Mouse (Mus musculus) forebrain, postnatal 0 days (tissue): ENCODE data around the gene Mtfr1l. TPM values are rescaled to one million over a fixed set of nuclear protein-coding genes. Genes with fewer than 3 reads are reported as not detected.
A peak's percentile ranks its signal among the peaks of the same experiment; 100 is the strongest.
"Not testable (repeated sequence)": the region's sequence is repeated elsewhere in the genome, so short reads cannot be mapped to it uniquely, and the experiment has no call there.

Source experiments
- ATAC-seq: fragments of 200-750 bp; cut with Nextera tagmentation; 2 replicates; pipeline ENCODE4 v1.8.0; 2017; ENCODE audit warnings: mild to moderate bottlenecking, moderate library complexity
- DNase-seq: peaks from one replicate; pipeline ENCODE4 v3.0.0-alpha.2; 2015
- H3K27ac ChIP-seq: fragments of 300-500 bp; sonication (generic); 2 replicates; pipeline ENCODE4 v1.5.1; 2014; ENCODE audit warnings: low read depth, mild to moderate bottlenecking, antibody characterized with exemption, low read length, moderate library complexity, mixed read lengths
- H3K27me3 ChIP-seq: fragments of 300-500 bp; sonication (generic); 2 replicates; pipeline ENCODE4 v1.6.1; 2014; ENCODE audit warnings: mild to moderate bottlenecking, low read length, mixed read lengths; ENCODE audit not compliant: insufficient read depth
- H3K36me3 ChIP-seq: fragments of 300-500 bp; sonication (generic); 2 replicates; pipeline ENCODE4 v1.6.1; 2014; ENCODE audit warnings: mild to moderate bottlenecking, moderate library complexity; ENCODE audit not compliant: insufficient read depth
- H3K4me1 ChIP-seq: fragments of 300-500 bp; sonication (generic); 2 replicates; pipeline ENCODE4 v1.6.1; 2014; ENCODE audit warnings: antibody characterized with exemption; ENCODE audit not compliant: insufficient read depth
- H3K4me2 ChIP-seq: fragments of 300-500 bp; sonication (generic); 2 replicates; pipeline ENCODE4 v1.6.1; 2014; ENCODE audit warnings: low read depth, mild to moderate bottlenecking, moderate library complexity
- H3K4me3 ChIP-seq: fragments of 300-500 bp; sonication (generic); 2 replicates; pipeline ENCODE4 v1.5.1; 2014; ENCODE audit warnings: low read depth, low read length, mixed read lengths
- H3K9ac ChIP-seq: fragments of 300-500 bp; sonication (generic); 2 replicates; pipeline ENCODE4 v1.6.1; 2014; ENCODE audit warnings: mild to moderate bottlenecking
- H3K9me3 ChIP-seq: fragments of 300-500 bp; sonication (generic); 2 replicates; pipeline ENCODE4 v1.6.1; 2016; ENCODE audit warnings: low read length
- CTCF ChIP-seq: sonication (generic); IDR thresholded peaks from 2 replicates; pipeline ENCODE4 v1.5.1; 2016; ENCODE audit warnings: antibody characterized with exemption, control low read depth, low read depth
- WGBS: fragments of 180-500 bp; shearing (Covaris S2); extraction: QIAGEN DNeasy Blood & Tissue Kit; methylation state at CpG from one replicate; pipeline ENCODE4 v1.1.7; 2014; 5-methylcytosine and 5-hydroxymethylcytosine counted together
- polyA plus RNA-seq: library from polyadenylated mRNA; unstranded; fragments of >200 nt; fragmentation: Nextera tagmentation; extraction: Ambion mirVana; gene quantifications from 2 replicates; pipeline ENCODE4 v1.2.1, GENCODE M21; 2015
- total RNA-seq: library from RNA; depleted of rRNA; stranded (reverse); fragments of >200 nt; gene quantifications from 2 replicates; pipeline ENCODE4 v1.2.3, GENCODE M21; 2014

Gene Mtfr1l
- total and polyA plus RNA-seq, 2 experiments from 2014 or later, result 119 to 194 TPM

- no peaks in the 10 kb centered on the region for H3K4me1 ChIP-seq
- H3K4me3 ChIP-seq, result no peak overlapping the region
- no peaks in the 10 kb centered on the region for H3K27me3 ChIP-seq
- H3K27ac ChIP-seq, result no peak overlapping the region
- WGBS, result 79% methylated on average over 3 of the region's 4 CpGs
- H3K9me3 ChIP-seq, result no peaks in the 10 kb centered on the region
- ATAC-seq, result no peak
- no peak overlapping the region for H3K9ac ChIP-seq
- no peak for TF ChIP-seq CTCF
- H3K36me3 ChIP-seq, result peaks cover 19% of the 10 kb centered on the region
- H3K4me2 ChIP-seq, result no peak overlapping the region
- DNase-seq, result no peak
These were observed 29.1 kb downstream of the Mtfr1l start for GRCm38 (mm10) chr4:134505966-134506594.

GRCm38 (mm10) chr4:134505303-134505789 lies 29.8 kb downstream of the Mtfr1l start:
- no peak for ATAC-seq
- no peak overlapping the region for H3K9ac ChIP-seq

GRCm38 (mm10) chr4:134503686-134504357 lies 31.4 kb downstream of the Mtfr1l start:
- WGBS, result 80% methylated on average over 4 of the region's 4 CpGs
- no peaks in the 10 kb centered on the region for H3K9me3 ChIP-seq
- no peak overlapping the region for H3K9ac ChIP-seq
- H3K36me3 ChIP-seq, result peaks cover 19% of the 10 kb centered on the region
- no peak for TF ChIP-seq CTCF
- H3K4me2 ChIP-seq, result no peak overlapping the region
- no peak overlapping the region for H3K4me3 ChIP-seq
- DNase-seq, result no peak
- H3K27ac ChIP-seq, result no peak overlapping the region
- no peaks in the 10 kb centered on the region for H3K4me1 ChIP-seq
- ATAC-seq, result no peak
- H3K27me3 ChIP-seq, result no peaks in the 10 kb centered on the region

More at GRCm38 (mm10) chr4:134505303-134505789, 29.8 kb downstream of the Mtfr1l start:
- H3K4me2 ChIP-seq, result no peak overlapping the region
- H3K4me1 ChIP-seq, result no peaks in the 10 kb centered on the region
- H3K36me3 ChIP-seq, result peaks cover 19% of the 10 kb centered on the region
- H3K27me3 ChIP-seq, result no peaks in the 10 kb centered on the region
- no peaks in the 10 kb centered on the region for H3K9me3 ChIP-seq
- WGBS, result 90% methylated on average over 4 of the region's 4 CpGs
- no peak for TF ChIP-seq CTCF
- no peak for DNase-seq
- H3K4me3 ChIP-seq, result no peak overlapping the region
- no peak overlapping the region for H3K27ac ChIP-seq

- WGBS, result 95% methylated on average over 6 of the region's 6 CpGs
These were observed 34.1 kb downstream of the Mtfr1l start for GRCm38 (mm10) chr4:134501095-134501494.

GRCm38 (mm10) chr4:134498983-134499382 lies 36.2 kb downstream of the Mtfr1l start:
- not testable (repeated sequence) for H3K4me1 ChIP-seq, DNase-seq, H3K9ac ChIP-seq, H3K4me3 ChIP-seq, H3K27me3 ChIP-seq, H3K9me3 ChIP-seq, ATAC-seq, H3K4me2 ChIP-seq, H3K36me3 ChIP-seq, H3K27ac ChIP-seq
- WGBS, result 88% methylated on average over 6 of the region's 6 CpGs

More at GRCm38 (mm10) chr4:134501095-134501494, 34.1 kb downstream of the Mtfr1l start:
- Histone ChIP-seq H3K9ac (no peak overlapping the region), H3K27me3 (no peaks in the 10 kb centered on the region), H3K9me3 (no peaks in the 10 kb centered on the region), H3K4me3 (no peak overlapping the region), H3K4me2 (no peak overlapping the region), H3K36me3 (no peaks in the 10 kb centered on the region), H3K27ac (no peak overlapping the region), H3K4me1 (no peaks in the 10 kb centered on the region; the same call in 1 of the 2 replicates)
- no peak for DNase-seq
- no peak for ATAC-seq
- no peak for TF ChIP-seq CTCF

- Histone ChIP-seq H3K4me3 (peak overlapping the region; percentile 49), H3K9ac (peak overlapping the region; percentile 73; the same call in 1 of the 2 replicates), H3K4me1 (no peaks in the 10 kb centered on the region; the same call in none of the 2 replicates), H3K9me3 (no peaks in the 10 kb centered on the region), H3K27ac (peak overlapping the region; percentile 73), H3K36me3 (no peaks in the 10 kb centered on the region), H3K4me2 (peak overlapping the region; percentile 94), H3K27me3 (no peaks in the 10 kb centered on the region)
- TF ChIP-seq CTCF, result no peak
- WGBS, result 47% methylated on average over 12 of the region's 12 CpGs
- DNase-seq (peak; percentile 51), ATAC-seq (peak; percentile 47)
These were observed 37.0 kb downstream of the Mtfr1l start for GRCm38 (mm10) chr4:134497986-134498731.
